Mouse (Mus musculus) liver, embryonic 14.5 days (tissue): ENCODE measurements around the gene Plod2. TPM values are rescaled to one million over a fixed set of nuclear protein-coding genes. Genes with fewer than 3 reads are reported as not detected.

Experiments
- ATAC-seq: fragments of 200-750 bp; cut with Nextera tagmentation; 2 replicates; pipeline ENCODE4 v1.8.0; 2017; ENCODE audit warnings: moderate number of reproducible peaks, mild to moderate bottlenecking, moderate library complexity; ENCODE audit not compliant: insufficient read depth
- DNase-seq, 3 experiments: peaks; one replicate each; pipeline ENCODE4 v3.0.0-alpha.2; 2012 to 2013; ENCODE audit warnings: low read depth in 3 of 3, low spot score in 3 of 3
- H3K27ac ChIP-seq: fragments of 300-500 bp; sonication (generic); 2 replicates; pipeline ENCODE4 v1.5.1; 2014; ENCODE audit warnings: moderate library complexity, mild to moderate bottlenecking, control low read depth, inconsistent platforms
- H3K27me3 ChIP-seq: fragments of 300-500 bp; sonication (generic); 2 replicates; pipeline ENCODE4 v1.6.1; 2014; ENCODE audit warnings: mild to moderate bottlenecking, low read length, moderate library complexity; ENCODE audit not compliant: control insufficient read depth, insufficient read depth
- H3K36me3 ChIP-seq: fragments of 300-500 bp; sonication (generic); replicated peaks from 2 replicates; pipeline ENCODE4 v1.6.1; 2014; ENCODE audit warnings: low read depth; ENCODE audit not compliant: control insufficient read depth, insufficient read depth
- H3K4me1 ChIP-seq, 2 experiments: fragments of 200-500 bp in 1 of 2; fragments of 300-500 bp in 1 of 2; sonication (generic) in 1 of 2; replicated peaks; 2 replicates each; pipeline ENCODE4 v1.6.1; 2012 to 2014; ENCODE audit warnings: antibody characterized with exemption in 1 of 2, inconsistent platforms in 1 of 2, low read length in 1 of 2; ENCODE audit not compliant: control insufficient read depth in 2 of 2, insufficient read depth in 2 of 2
- H3K4me2 ChIP-seq: fragments of 300-500 bp; sonication (generic); 2 replicates; pipeline ENCODE4 v1.6.1; 2014; ENCODE audit warnings: low read depth, mild to moderate bottlenecking, control low read depth, moderate library complexity
- H3K4me3 ChIP-seq, 2 experiments: fragments of 200-500 bp in 1 of 2; fragments of 300-500 bp in 1 of 2; sonication (generic) in 1 of 2; 2 replicates each; pipeline ENCODE4 v1.5.1; 2012 to 2014; ENCODE audit warnings: low read depth in 2 of 2, low read length in 2 of 2, mild to moderate bottlenecking in 2 of 2, control low read depth in 1 of 2, inconsistent platforms in 1 of 2, moderate library complexity in 1 of 2; ENCODE audit not compliant: insufficient read depth in 1 of 2
- H3K9ac ChIP-seq: fragments of 300-500 bp; sonication (generic); replicated peaks from 2 replicates; pipeline ENCODE4 v1.6.1; 2014; ENCODE audit warnings: mild to moderate bottlenecking, control low read depth, moderate library complexity
- H3K9me3 ChIP-seq: fragments of 300-500 bp; sonication (generic); 2 replicates; pipeline ENCODE4 v1.6.1; 2016; ENCODE audit warnings: low read length, mixed read lengths; ENCODE audit not compliant: control insufficient read depth
- CTCF ChIP-seq: IDR thresholded peaks from 2 replicates; pipeline ENCODE4 v1.5.1; 2016; ENCODE audit warnings: antibody characterized with exemption, low read depth, control low read depth
- EP300 ChIP-seq: IDR thresholded peaks from 2 replicates; pipeline ENCODE4 v1.6.1; 2016; ENCODE audit warnings: antibody characterized with exemption, low read depth
- WGBS: fragments of 180-500 bp; shearing (Covaris S2); extraction: QIAGEN DNeasy Blood & Tissue Kit; methylation state at CpG from one replicate; pipeline ENCODE4 v1.1.7; 2014; ENCODE audit not compliant: insufficient replicate concordance; 5-methylcytosine and 5-hydroxymethylcytosine counted together
- polyA plus RNA-seq, 2 experiments: library from polyadenylated mRNA; depleted of rRNA in 1 of 2; stranded (reverse) in 1 of 2; unstranded in 1 of 2; fragments of >200 nt; fragmentation: Nextera tagmentation in 1 of 2; extraction: Ambion mirVana in 1 of 2; gene quantifications; 2 replicates each; pipeline versions ENCODE4 v1.2.1 to v1.2.3; 2012 to 2014

Plod2 gene
- polyA plus RNA-seq, 2 experiments: 1.7 to 2.1 TPM

DNA sequence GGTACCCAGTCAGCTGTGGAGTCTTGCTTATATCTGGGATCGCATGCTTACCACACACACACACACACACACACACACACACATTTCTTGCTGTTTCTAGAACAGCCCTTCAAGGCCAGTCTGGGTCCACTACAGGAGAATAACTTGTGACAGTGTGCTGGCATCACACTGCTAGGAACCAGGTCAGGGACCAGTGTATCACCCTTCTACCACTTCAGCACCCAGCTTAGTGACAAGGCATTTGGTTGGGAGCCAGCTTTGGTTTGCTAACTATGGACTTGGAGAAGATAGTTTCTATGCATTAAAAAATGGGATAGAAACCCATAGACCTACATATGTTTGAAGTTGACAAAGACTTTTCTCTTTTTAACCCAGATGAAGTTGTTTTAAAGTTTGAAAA lies 46.2 kb downstream of the Plod2 start:
- Histone ChIP-seq H3K27me3 (no peaks in the 10 kb centered on the region), H3K9ac (no peak overlapping the region), H3K9me3 (no peaks in the 10 kb centered on the region), H3K4me3 (no peak overlapping the region), H3K36me3 (no peaks in the 10 kb centered on the region), H3K27ac (no peak overlapping the region), H3K4me2 (no peak overlapping the region), H3K4me1 (no peaks in the 10 kb centered on the region)
- no peak for DNase-seq
- WGBS: 59% methylated on average over 1 of the region's 1 CpGs
- no peak for ATAC-seq
- TF ChIP-seq CTCF: no peak
- no peak for TF ChIP-seq EP300

DNA sequence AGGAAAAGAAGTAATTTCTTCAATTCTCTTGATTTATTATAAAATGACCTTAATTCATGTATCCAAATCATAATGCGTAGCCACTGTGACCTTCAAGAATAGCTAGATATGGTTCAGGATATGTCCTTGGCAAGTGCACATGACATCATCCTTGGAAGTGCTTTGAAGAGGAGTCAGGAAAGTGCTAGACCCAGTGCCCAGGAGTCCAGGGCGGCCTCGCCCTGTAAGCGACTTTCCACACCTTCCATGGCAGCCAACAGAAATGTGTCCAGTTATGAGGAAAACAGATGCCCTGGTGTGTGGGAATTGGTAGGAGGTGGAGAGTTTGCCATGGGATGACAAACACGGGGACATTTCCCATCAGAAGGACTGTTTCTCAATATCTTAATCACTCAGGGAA lies 47.0 kb downstream of the Plod2 start:
- Histone ChIP-seq H3K36me3 (no peaks in the 10 kb centered on the region), H3K4me3 (no peak overlapping the region), H3K9ac (no peak overlapping the region), H3K4me2 (no peak overlapping the region), H3K9me3 (no peaks in the 10 kb centered on the region), H3K27me3 (no peaks in the 10 kb centered on the region), H3K4me1 (no peaks in the 10 kb centered on the region), H3K27ac (no peak overlapping the region)
- TF ChIP-seq EP300 (no peak), CTCF (no peak)
- ATAC-seq: no peak
- no peak for DNase-seq
- WGBS: 70% methylated on average over 5 of the region's 5 CpGs

DNA sequence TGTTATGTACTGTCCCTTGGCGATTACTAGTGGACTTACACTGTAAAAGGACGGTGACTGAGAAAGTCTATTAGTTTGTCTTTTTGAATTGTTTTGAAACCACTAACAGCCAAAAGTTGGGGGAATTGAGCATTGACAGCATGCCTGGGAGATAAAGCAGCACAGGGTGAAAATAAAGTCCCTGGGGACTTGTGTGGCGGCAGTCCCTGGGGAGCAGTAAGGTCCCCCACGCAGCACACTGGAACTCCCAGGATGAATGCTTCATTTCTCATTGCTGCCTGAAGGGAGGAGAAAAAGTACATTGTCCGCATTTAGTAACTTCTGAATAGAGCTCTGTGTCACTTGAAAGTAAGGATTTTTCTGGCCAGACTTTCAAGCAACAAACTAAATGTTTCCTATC lies 49.5 kb downstream of the Plod2 start:
- no peaks in the 10 kb centered on the region for H3K9me3 ChIP-seq
- 73% methylated on average over 5 of the region's 5 CpGs for whole genome bisulfite sequencing
- no peaks in the 10 kb centered on the region for H3K27me3 ChIP-seq
- H3K36me3 ChIP-seq: no peaks in the 10 kb centered on the region
- no peak for DNase-seq
- no peak for ATAC-seq
- no peaks in the 10 kb centered on the region for H3K4me1 ChIP-seq
- H3K9ac ChIP-seq: no peak overlapping the region
- H3K4me3 ChIP-seq: no peak overlapping the region
- H3K4me2 ChIP-seq: no peak overlapping the region
- TF ChIP-seq CTCF (no peak), EP300 (no peak)
- no peak overlapping the region for H3K27ac ChIP-seq

DNA sequence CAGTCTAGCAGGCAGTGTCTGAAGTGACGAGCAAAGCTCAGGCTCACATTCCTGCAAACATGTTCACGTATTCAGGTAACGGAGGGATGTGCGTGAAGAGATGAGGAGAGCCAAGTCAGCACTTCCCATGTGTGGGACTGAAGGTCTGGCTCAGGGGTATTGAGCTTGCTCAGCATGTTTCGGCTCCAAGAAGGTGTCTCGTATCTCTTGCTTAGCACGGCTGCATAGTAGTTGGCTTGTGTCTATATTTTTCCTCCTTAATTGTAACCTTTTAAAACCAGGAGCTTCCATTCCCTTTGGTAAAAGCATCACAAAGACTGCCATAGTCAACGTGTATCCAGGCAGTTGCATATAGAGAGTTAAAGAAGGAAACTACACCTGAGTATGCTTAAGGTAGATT lies 50.7 kb downstream of the Plod2 start:
- Histone ChIP-seq H3K9me3 (no peaks in the 10 kb centered on the region), H3K27ac (no peak overlapping the region), H3K9ac (no peak overlapping the region), H3K4me1 (no peaks in the 10 kb centered on the region), H3K27me3 (no peaks in the 10 kb centered on the region), H3K4me3 (no peak overlapping the region), H3K4me2 (no peak overlapping the region), H3K36me3 (no peaks in the 10 kb centered on the region)
- no peak for TF ChIP-seq EP300
- TF ChIP-seq CTCF: no peak
- ATAC-seq: no peak
- WGBS: 70% methylated on average over 8 of the region's 8 CpGs
- DNase-seq: no peak

DNA sequence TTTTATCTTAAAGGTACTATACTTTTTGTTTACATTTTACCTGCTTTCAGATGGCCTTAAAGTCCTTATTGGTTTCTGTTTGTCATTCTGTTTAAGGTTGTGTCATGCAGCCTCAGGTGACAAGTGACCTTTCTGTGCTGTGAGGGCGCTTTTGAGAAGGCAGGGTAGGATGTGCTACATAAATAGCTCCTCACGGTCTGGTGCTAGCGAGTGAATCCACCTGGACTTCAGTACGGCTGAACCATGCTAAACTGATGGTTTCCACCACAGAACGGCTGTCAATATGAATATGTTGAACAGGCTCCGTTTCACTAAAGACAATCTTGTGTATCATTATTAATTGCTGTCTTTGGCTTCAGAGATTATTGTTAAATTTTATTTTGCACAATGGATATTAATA lies 52.5 kb downstream of the Plod2 start:
- no peak overlapping the region for H3K27ac ChIP-seq
- H3K4me1 ChIP-seq: no peaks in the 10 kb centered on the region
- no peaks in the 10 kb centered on the region for H3K27me3 ChIP-seq
- no peaks in the 10 kb centered on the region for H3K9me3 ChIP-seq
- H3K36me3 ChIP-seq: no peaks in the 10 kb centered on the region
- TF ChIP-seq EP300 (no peak), CTCF (no peak)
- DNase-seq (no peak), ATAC-seq (no peak)
- no peak overlapping the region for H3K9ac ChIP-seq
- 70% methylated on average over 6 of the region's 6 CpGs for WGBS
- H3K4me3 ChIP-seq: no peak overlapping the region
- no peak overlapping the region for H3K4me2 ChIP-seq
